Mouse (Mus musculus) spleen, postnatal 10 days (tissue): ENCODE results near the gene Csnk2a1.

Source experiments
- DNase-seq, 2 experiments: peaks; one replicate each; pipeline ENCODE4 v3.0.0; 2021 to 2022; ENCODE audit warnings: low spot score in 2 of 2

The Csnk2a1 gene

DNA sequence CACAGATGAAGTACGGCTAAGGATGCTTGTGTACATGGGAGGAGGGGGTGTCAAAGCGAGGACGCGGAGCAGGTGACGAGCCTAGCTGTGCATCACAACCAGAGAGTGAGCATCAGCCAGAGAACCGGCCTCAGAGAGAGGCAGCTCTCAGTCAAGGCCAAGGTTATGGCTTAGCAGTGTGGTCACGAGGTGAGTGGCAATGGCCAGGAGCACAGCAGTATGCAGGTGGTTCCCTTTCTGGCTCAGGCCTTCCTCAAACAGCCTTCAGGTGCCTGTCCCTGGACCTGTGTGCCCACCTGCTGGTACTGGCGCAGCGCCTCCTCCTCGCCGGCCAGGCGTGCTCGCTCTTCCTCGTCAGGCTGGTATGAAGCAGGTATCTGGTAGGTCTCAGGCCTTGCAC lies 97.3 kb downstream of the Csnk2a1 start:
- DNase-seq: no peak

DNA sequence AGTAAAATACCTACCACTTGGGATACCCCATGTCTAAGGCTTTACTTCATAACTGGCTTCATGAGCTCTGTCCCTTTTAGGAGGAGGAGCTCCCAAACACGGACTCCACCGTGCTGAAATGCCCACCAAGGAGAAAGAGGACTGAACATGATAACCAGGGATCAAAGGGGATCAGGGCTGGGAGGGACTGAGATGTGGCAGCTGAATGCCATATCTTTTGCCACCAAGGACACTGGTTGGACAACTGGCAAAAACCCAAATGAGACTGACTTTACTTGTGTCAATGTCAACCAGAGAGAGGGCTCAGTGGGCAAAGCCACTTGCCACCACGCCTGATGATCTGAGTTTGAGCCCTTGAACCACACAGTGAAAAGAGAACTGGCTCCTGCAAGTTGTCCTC lies 98.2 kb downstream of the Csnk2a1 start:
- no peak for DNase-seq

DNA sequence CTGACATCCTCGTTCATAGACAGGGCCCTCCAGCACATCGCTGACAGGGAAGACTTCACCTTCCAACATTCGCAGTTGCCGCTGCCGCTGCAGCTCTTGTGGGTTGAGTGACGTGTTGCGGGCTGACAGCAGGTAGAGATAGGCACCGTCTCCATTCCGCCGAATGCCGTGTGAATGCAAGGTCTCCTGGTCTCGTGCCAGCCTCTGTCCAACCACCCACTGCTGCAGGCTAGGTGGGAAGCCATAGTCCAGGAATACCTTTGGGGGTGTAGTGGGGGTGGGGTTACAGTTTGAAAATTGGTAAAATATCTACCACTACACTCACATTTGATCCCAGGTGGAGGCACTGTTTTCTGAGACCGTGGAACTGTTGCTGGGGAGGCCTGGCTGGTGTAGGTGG lies 99.5 kb downstream of the Csnk2a1 start:
- no peak for DNase-seq

DNA sequence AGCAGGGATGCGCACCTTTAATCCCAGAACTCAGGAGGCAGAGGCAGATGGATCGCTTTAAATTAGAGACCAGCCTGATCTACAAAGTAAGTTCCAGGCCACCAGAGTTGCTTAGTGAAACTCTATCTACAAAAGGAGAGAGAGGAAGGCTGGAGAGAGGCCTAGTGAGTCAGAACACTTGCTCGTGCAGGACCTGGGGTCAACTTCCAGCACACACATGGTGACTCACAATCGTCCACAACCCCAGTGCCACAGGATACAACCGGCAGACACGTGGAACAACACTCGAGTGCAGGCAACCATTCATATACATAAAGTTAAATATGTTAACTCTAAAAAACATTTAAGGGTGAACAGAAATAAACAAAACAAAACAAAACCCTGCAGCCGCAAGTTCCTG lies 100.0 kb downstream of the Csnk2a1 start:
- DNase-seq: no peak

DNA sequence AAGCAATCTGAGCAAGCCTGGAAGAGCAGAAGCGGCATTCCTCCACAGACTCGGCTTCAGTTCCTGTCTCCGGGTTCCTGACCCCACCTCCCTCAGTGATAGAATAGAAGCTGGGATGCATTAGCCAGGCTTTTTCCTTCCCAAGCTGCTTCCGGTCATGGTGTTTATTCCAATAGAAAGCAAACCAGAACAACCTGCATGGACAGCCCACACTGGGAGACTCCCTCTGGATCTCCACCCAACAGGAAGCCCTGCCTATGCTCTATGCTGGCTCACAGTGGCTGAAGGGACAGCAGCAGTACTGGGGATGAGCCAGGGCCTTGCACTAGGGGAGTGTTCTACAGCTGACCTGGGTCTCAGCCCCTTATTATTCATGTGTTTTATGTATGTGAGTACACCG lies 101.3 kb downstream of the Csnk2a1 start:
- DNase-seq: no peak

DNA sequence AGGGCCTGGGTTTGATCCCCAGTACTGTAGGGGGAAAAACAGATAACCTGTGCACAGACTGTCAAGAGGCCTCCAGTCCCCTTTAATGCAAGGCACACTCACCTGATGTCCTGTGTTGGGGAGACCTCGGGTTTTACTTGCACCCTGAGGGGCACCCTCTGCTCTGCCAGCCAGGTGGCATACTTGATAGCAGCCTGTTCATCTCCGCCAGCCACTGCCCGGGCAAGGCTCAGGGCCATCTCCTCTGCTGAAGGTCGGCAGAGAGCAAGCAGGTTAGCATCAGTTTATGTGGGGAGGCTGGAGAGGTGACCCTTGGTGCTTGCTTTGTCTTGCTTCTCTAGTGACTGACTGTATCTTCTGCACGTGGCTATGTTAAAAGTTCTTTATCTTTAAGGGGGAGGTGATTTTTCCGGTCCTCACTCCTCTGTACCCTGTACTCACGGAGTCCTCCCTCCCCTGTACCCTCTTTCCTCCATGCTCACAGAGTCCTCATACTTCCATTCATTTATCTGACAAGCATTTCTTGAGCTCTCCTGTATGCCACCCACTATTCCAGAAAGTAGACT lies 104.3 kb downstream of the Csnk2a1 start:
- peak; percentile 24 to 54 for DNase-seq
